Mouse (Mus musculus) liver, postnatal 0 days (tissue): ENCODE measurements around the gene Pptc7.

ENCODE experiments used
- CTCF ChIP-seq: sonication (generic); IDR thresholded peaks from 2 replicates; pipeline ENCODE4 v1.5.1; 2016; ENCODE audit warnings: antibody characterized with exemption, low read depth
- EP300 ChIP-seq: IDR thresholded peaks from 2 replicates; pipeline ENCODE4 v1.6.1; 2016; ENCODE audit warnings: antibody characterized with exemption, low read depth, mild to moderate bottlenecking

DNA sequence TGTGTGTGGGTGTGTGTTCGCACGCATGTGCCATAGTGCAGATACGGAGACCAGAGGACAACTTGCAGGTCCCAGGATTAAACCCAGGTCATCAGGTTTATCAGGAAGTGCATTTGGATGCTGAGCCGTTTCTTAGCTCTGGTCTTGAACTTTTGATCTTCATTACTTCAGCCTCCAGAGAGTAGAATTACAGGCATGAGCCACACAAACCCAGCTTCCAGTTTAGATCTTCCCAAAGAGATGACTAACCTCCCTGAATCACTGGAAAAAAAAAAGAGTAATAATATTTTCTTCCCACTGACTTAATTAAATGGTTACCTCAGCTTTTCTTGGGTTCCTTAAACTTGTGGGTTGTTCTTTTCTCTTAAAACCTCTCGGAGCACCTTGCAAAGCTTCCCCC lies 11.3 kb upstream of the Pptc7 start:
- TF ChIP-seq CTCF (no peak), EP300 (no peak)
